Comparison of ENCODE assay signal across 15 mouse cellular contexts in the genomic region with DNA sequence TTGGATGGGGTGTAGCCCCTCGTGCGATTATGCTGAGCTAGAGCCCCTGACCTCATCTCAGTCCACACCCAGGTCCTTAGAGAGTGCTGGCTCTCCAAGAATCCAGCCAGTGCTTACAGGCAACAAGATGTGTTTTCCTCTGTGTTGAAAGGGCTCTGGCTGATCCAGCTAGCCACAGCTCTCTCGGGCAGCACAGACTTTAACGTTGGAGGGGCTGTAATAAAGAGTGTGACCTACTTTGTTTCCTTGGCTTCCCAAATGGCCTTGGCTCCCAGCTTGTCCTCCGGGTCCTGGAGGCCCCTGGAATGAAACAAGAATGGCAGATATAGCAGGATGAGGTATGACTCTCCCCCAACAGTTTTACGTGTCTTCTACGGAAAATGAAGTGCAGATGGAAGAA.
DNase-seq lines count a peak whose midpoint lies in the region; ATAC-seq and TF ChIP-seq lines count a peak whose summit lies in the region.
"Had no signal": no experiment of that assay in that cellular context is flagged by ENCODE, and none has a peak within 500 bp of the region (broad histone marks: within the 10 kb centered on the region; RNA-seq: fewer than 3 reads in every experiment).

No protein-coding gene starts in this region.

- H3K27me3 ChIP-seq in hindbrain, postnatal 0 days (ENCODE audit: insufficient read depth, low read length), result no peaks in the 10 kb centered on the region
- no peaks in the 10 kb centered on the region for H3K27me3 ChIP-seq in hindbrain, embryonic 16.5 days (replicated peaks; ENCODE audit: control insufficient read depth, insufficient read depth, low read length)
- no peaks in the 10 kb centered on the region for H3K27me3 ChIP-seq in limb, embryonic 15.5 days
- H3K27me3 ChIP-seq: forebrain, embryonic 13.5 days; heart, embryonic 15.5 days; liver, embryonic 13.5 days had no signal

- no peak overlapping the region for H3K4me2 ChIP-seq in hindbrain, postnatal 0 days (ENCODE audit: low read depth, low read length)
- H3K4me2 ChIP-seq in hindbrain, embryonic 16.5 days (ENCODE audit: low read length), result no peak overlapping the region
- H3K4me2 ChIP-seq in limb, embryonic 15.5 days, result no peak overlapping the region
- H3K4me2 ChIP-seq: forebrain, embryonic 13.5 days; heart, embryonic 15.5 days; liver, embryonic 13.5 days had no signal

- 0 out of 2 replicates have a peak, but pooled peaks cover 6% of the 10 kb centered on the region for H3K4me1 ChIP-seq in hindbrain, postnatal 0 days (ENCODE audit: insufficient read depth, low read length)
- H3K4me1 ChIP-seq in hindbrain, embryonic 16.5 days (ENCODE audit: control insufficient read depth, insufficient read depth, low read depth, low read length), result no peaks in the 10 kb centered on the region
- H3K4me1 ChIP-seq in limb, embryonic 15.5 days, result peaks cover 17% of the 10 kb centered on the region
- H3K4me1 ChIP-seq: liver, embryonic 13.5 days had no signal

- H3K36me3 ChIP-seq in hindbrain, postnatal 0 days (ENCODE audit: insufficient read depth, low read length), result no peaks in the 10 kb centered on the region
- H3K36me3 ChIP-seq in hindbrain, embryonic 16.5 days (ENCODE audit: control insufficient read depth, insufficient read depth, low read length), result no peaks in the 10 kb centered on the region
- no peaks in the 10 kb centered on the region for H3K36me3 ChIP-seq in limb, embryonic 15.5 days
- H3K36me3 ChIP-seq: heart, embryonic 15.5 days; liver, embryonic 13.5 days had no signal

- H3K9ac ChIP-seq in hindbrain, postnatal 0 days (replicated peaks; ENCODE audit: low read length), result no peak overlapping the region
- no peak overlapping the region for H3K9ac ChIP-seq in hindbrain, embryonic 16.5 days (ENCODE audit: low read depth, low read length)
- no peak overlapping the region for H3K9ac ChIP-seq in limb, embryonic 15.5 days
- H3K9ac ChIP-seq: forebrain, embryonic 13.5 days; heart, embryonic 15.5 days; liver, embryonic 13.5 days had no signal

- no peaks in the 10 kb centered on the region for H3K9me3 ChIP-seq in hindbrain, postnatal 0 days (ENCODE audit: low read length)
- H3K9me3 ChIP-seq in hindbrain, embryonic 16.5 days (ENCODE audit: control insufficient read depth, low read length), result no peaks in the 10 kb centered on the region
- no peaks in the 10 kb centered on the region for H3K9me3 ChIP-seq in limb, embryonic 15.5 days
- H3K9me3 ChIP-seq: forebrain, embryonic 13.5 days; heart, embryonic 15.5 days; liver, embryonic 13.5 days had no signal

- no peak overlapping the region for H3K4me3 ChIP-seq in hindbrain, postnatal 0 days (ENCODE audit: low read length)
- no peak overlapping the region for H3K4me3 ChIP-seq in hindbrain, embryonic 16.5 days (ENCODE audit: low read length)
- H3K4me3 ChIP-seq in limb, embryonic 15.5 days, result no peak overlapping the region
- H3K4me3 ChIP-seq: forebrain, embryonic 13.5 days; heart, embryonic 15.5 days; liver, embryonic 13.5 days had no signal

- ATAC-seq in hindbrain, postnatal 0 days, result no peak
- no peak for ATAC-seq in hindbrain, embryonic 16.5 days
- peak; percentile 71 for ATAC-seq in limb, embryonic 15.5 days (ENCODE audit: insufficient number of reproducible peaks, low FRiP score, low TSS enrichment, low read depth)
- ATAC-seq: forebrain, embryonic 13.5 days had no signal

- peak; percentile 9 for DNase-seq in hindbrain, postnatal 0 days (ENCODE audit: low spot score)
- DNase-seq in gastrocnemius, adult 8-10 months (ENCODE audit: low spot score in 2 of 2), result peak; percentile 33 to 48
- DNase-seq in heart, adult 9 months (ENCODE audit: low spot score in 2 of 2), result peak; percentile 72 to 77
- no peak for DNase-seq in lung, adult 18-20 months
- no peak for DNase-seq in layer of hippocampus, postnatal 36 days
- DNase-seq: cerebellum, postnatal 10 days; kidney, adult 8-10 months; liver, embryonic 13.5 days; midbrain, embryonic 14.5 days; right cerebral cortex, adult 18-20 months; thymus, adult 2 months had no signal

- 67% methylated on average over 7 of the region's 7 CpGs for WGBS in hindbrain, postnatal 0 days
- 72% methylated on average over 7 of the region's 7 CpGs for WGBS in hindbrain, embryonic 16.5 days
- WGBS in limb, embryonic 15.5 days, result 34% methylated on average over 7 of the region's 7 CpGs

- TF ChIP-seq CTCF in hindbrain, postnatal 0 days (IDR thresholded peaks at IDR 0.05; ENCODE audit: low read depth), result no peak

- no peak overlapping the region for H3K27ac ChIP-seq in hindbrain, postnatal 0 days
- no peak overlapping the region for H3K27ac ChIP-seq in hindbrain, embryonic 16.5 days (ENCODE audit: low read depth, low read length)
- 0 out of 2 replicates have a peak overlapping the region, but pooled peaks have one; percentile 57 for H3K27ac ChIP-seq in limb, embryonic 15.5 days
- H3K27ac ChIP-seq: forebrain, embryonic 13.5 days; heart, embryonic 15.5 days; liver, embryonic 13.5 days had no signal

Comparison
In these comparisons a context has a peak if more than half of its experiments do, and no peak if none do; other contexts are left out.
1. DNase-seq: peak in hindbrain, postnatal 0 days (single experiment), gastrocnemius, adult 8-10 months (2 of 2) and heart, adult 9 months (2 of 2); none in lung, adult 18-20 months (0 of 2) and layer of hippocampus, postnatal 36 days (0 of 2).